Mouse (Mus musculus) adrenal gland, adult 10 weeks (tissue): ENCODE measurements around the gene Olfr1262. TPM values are rescaled to one million over a fixed set of nuclear protein-coding genes. Genes with fewer than 3 reads are reported as not detected.

Experiments
- polyA plus RNA-seq: library from polyadenylated mRNA; stranded (reverse); fragments of 350-450 nt; fragmentation: Illumina TruSeq; extraction: RNeasy Lipid Tissue Mini Kit (QIAGEN cat#74804); gene quantifications from one replicate; pipeline ENCODE4 v1.2.3, GENCODE M21; 2014; ENCODE audit warnings: low read depth, low replicate concordance

Olfr1262 gene
- polyA plus RNA-seq, result not detected

DNA sequence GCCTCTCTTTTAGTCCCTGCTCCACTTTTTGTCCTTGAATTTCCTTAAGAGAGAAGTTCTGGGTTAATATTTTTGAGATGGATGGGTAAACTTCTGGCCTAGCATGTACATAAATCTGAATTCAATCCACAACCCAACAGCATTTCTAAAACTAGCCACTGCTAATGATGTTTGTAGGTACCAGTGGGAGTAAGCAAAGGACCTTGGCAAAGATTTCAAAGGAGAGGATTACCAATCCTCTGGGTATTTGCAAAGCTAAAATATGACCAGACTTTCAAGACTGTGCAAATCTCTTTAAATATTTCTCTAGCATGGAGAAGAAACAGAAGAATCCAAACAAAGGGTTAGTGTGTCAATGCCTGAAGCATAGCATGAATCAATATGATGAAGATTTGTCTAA is at the start of gene Olfr1262:
Gene Olfr1262, plus strand, starts transcription at position 301 of the 400 bp plus-strand sequence.

DNA sequence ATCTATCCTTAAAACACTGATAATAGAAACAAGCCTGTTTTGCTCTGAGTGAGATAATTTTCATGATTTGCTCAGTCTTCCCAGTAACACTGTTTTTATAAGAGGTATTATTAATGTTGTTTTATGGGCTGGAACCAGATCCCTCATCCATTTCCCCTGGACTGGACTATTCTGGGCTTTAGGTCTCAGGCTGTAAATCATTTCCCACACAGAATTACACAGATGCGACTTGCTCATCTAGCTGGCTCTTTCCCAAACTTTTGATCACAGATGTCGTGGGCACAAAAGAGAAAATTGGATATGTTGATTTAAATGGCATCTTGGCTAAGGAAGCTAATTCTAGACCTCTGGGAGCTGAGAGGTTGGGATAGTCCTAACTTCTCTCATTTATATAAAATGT is 25.8 kb upstream of the Olfr1262 start, which contains the start of gene Olfr1260:
Gene Olfr1260, plus strand, starts transcription at position 157 of the 400 bp plus-strand sequence.

DNA sequence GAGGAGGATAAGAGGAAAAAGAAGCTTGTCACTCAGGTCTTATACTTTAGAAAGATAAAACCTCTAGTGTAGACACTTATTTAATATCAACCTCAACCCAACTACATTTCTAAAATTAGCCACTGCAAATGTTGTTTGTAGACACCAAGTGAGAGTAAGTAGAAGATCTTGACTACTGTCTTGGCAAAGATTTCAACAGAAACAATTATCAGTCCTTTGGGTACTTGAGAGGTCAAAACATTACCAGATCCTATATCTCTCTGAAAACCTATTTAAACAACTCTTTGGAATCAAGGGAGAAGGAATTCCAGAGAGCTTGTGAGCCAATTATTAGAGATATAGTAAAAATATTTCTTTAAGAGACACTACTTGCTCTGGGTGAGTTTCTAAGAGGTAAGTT is 9.0 kb upstream of the Olfr1262 start, which contains the start of gene Olfr1261:
Gene Olfr1261, plus strand, starts transcription at position 301 of the 400 bp plus-strand sequence.

GRCm38 (mm10) chr2:90011831-90012230 is 11.9 kb downstream of the Olfr1262 start, which contains the start of gene Olfr1263:
Olfr1263 (plus strand) TSS chr2:90012131.

GRCm38 (mm10) chr2:90025477-90025876 is 25.5 kb downstream of the Olfr1262 start, which contains the start of gene Olfr1264:
Olfr1264 (minus strand) TSS chr2:90025577.

DNA sequence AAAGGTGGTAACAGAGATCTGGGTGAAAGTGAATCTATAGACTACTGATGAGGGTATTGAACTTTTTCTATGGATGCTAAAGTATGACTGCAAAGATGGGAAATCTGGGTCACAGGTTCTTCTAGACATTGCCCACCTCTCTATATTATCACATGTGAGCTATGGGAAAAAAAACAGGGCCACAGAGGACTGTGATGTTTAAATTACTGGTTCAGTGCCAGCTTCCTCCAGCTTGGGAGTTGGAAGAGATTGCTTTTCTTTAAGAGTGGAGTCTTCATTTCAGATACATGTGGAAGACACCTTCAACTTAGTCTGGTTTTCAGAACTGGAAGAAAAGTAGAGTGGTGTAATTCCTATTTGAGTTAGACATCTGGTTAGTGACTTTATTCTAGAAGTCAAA is 35.1 kb downstream of the Olfr1262 start, which contains the start of gene Olfr1265:
Gene Olfr1265, plus strand, starts transcription at position 301 of the 400 bp plus-strand sequence.

Other genes with a start within 250 kb of the Olfr1262 start
- not detected for gene Olfr1253, start 243.1 kb upstream of the Olfr1262 start, polyA plus RNA-seq
- gene Olfr1254, start 206.5 kb upstream of the Olfr1262 start, polyA plus RNA-seq, result not detected
- not detected for gene Olfr1255, start 188.1 kb upstream of the Olfr1262 start, polyA plus RNA-seq
- gene Olfr1256, start 158.6 kb upstream of the Olfr1262 start, polyA plus RNA-seq, result not detected
- not detected for gene Olfr48, start 151.9 kb upstream of the Olfr1262 start, polyA plus RNA-seq
- gene Olfr1257, start 121.7 kb upstream of the Olfr1262 start, polyA plus RNA-seq, result not detected
- not detected for gene Olfr1258, start 72.8 kb upstream of the Olfr1262 start, polyA plus RNA-seq
- not detected for gene Olfr1259, start 51.5 kb upstream of the Olfr1262 start, polyA plus RNA-seq
- not detected for gene Olfr1260, start 25.8 kb upstream of the Olfr1262 start, polyA plus RNA-seq
- not detected for gene Olfr1261, start 8.9 kb upstream of the Olfr1262 start, polyA plus RNA-seq
- gene Olfr1263, start 12.0 kb downstream of the Olfr1262 start, polyA plus RNA-seq, result not detected
- not detected for gene Olfr1264, start 25.4 kb downstream of the Olfr1262 start, polyA plus RNA-seq
- not detected for gene Olfr1265, start 35.2 kb downstream of the Olfr1262 start, polyA plus RNA-seq
- not detected for gene Olfr140, start 63.4 kb downstream of the Olfr1262 start, polyA plus RNA-seq
- not detected for gene Olfr1269, start 121.3 kb downstream of the Olfr1262 start, polyA plus RNA-seq
- gene Olfr32, start 142.2 kb downstream of the Olfr1262 start, polyA plus RNA-seq, result not detected
- not detected for gene Olfr1270, start 152.9 kb downstream of the Olfr1262 start, polyA plus RNA-seq
- gene Olfr1506, start 224.3 kb downstream of the Olfr1262 start, polyA plus RNA-seq, result not detected